Mouse (Mus musculus) G1E (cell line): Measurements from ENCODE around the gene Dsp.

ENCODE experiments used
- CTCF ChIP-seq: IDR thresholded peaks from 2 replicates; pipeline ENCODE4 v1.5.1; 2012; ENCODE audit warnings: low read depth, low read length, inconsistent platforms, mixed read lengths
- GATA1 ChIP-seq: IDR thresholded peaks from 2 replicates; pipeline ENCODE4 v1.6.1; 2012; ENCODE audit warnings: borderline replicate concordance, low read length, inconsistent platforms, mixed read lengths

DNA sequence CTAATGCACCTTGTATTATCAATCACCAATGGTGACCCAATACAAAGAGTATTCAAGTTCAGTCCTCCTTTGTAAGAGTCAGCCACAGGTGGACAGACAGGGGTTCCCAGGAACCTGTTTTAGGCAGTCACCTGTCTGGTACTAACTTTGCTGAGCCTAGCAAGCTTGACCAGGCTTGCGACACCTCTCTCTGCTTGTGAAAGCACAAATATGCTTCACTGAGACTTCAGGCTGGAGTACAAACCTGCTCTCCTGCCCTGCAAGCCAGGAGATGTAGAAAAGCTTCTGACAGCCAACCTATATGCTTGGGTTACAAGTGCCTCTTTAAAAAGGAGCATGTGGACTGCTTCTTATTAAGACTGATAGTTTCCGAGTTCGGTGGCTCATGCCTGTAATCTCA, 22.8 kb upstream of the Dsp start:
- no peak for TF ChIP-seq CTCF
- no peak for TF ChIP-seq GATA1
